Mouse (Mus musculus) ES-Bruce4 (cell line): ENCODE data around the gene Krt19.

Source experiments
- CTCF ChIP-seq: IDR thresholded peaks from one replicate; pipeline ENCODE4 v1.8.1; 2011; ENCODE audit warnings: low read depth, low read length
- POLR2A ChIP-seq: IDR thresholded peaks from one replicate; pipeline ENCODE4 v1.8.1; 2011; ENCODE audit warnings: low read length; ENCODE audit not compliant: insufficient read depth

- TF ChIP-seq CTCF (no peak), POLR2A (no peak)
Observed at GRCm38 (mm10) chr11:100178307-100178706, 29.8 kb upstream of the Krt19 start.
